In the genomic region with DNA sequence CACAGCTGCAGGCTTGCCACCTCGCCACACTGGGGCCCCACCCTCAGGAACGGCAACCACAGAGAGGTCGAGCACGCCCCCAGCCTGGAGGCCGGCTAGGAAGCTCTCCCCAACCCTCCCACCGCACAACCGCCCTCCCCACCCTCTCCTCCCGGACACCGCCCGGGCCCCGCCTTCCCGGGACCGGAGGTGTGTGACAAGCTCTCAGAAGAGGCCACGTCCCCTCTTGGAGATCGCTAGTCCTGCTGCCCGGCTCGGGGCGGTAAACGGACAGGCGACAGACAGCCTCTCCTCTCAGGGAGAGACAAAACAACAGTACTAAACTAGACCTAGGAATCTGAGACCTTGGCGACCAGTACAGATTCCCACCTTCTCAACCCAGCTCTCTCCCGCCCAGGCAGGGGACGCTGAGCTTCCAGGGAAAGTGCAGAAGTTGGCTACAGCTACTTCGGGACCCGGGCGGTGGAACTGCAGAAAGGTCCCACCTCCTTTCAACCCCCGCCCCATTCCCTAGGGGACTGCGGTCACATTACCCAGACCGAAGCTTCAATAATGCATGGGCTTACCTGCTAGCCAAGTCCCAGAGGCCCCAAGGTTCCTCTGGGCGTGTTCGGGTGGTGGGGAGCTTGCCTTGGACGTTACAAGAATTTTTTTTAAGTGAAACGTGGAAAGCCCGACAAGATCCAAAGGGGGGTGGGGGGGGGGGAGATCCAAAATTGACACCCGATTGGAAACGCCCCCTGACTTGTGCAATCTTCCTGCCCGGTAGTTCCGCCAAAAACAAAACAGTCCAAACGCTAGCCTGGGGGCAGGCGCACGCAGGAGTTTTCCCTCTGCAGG, we compare ENCODE assay signal across 7 mouse cellular contexts. TPM values are rescaled to one million over a fixed set of nuclear protein-coding genes. Genes with fewer than 3 reads are reported as not detected.
DNase-seq lines count a peak whose midpoint lies in the region; ATAC-seq and TF ChIP-seq lines count a peak whose summit lies in the region.

No protein-coding gene starts in this region.

- peak overlapping the region; percentile 72 for H3K4me3 ChIP-seq in forebrain, embryonic 13.5 days
- peak overlapping the region; percentile 67 for H3K4me3 ChIP-seq in limb, embryonic 12.5 days (replicated peaks)
- H3K4me3 ChIP-seq in midbrain, embryonic 13.5 days (replicated peaks), result peak overlapping the region; percentile 72

- no peaks in the 10 kb centered on the region for H3K36me3 ChIP-seq in forebrain, embryonic 13.5 days (ENCODE audit: poor library complexity, severe bottlenecking)
- no peaks in the 10 kb centered on the region for H3K36me3 ChIP-seq in limb, embryonic 12.5 days
- H3K36me3 ChIP-seq in midbrain, embryonic 13.5 days, result no peaks in the 10 kb centered on the region

- POLR2A ChIA-PET in Patski (lab: Charles Lee), result interaction anchor here (0.5 to 2.0 kb wide), 13 partner anchors 9 to 177 kb away, joined by 3 to 10 read pairs (median 5); no protein-coding TSS in a partner anchor

- ATAC-seq in Patski, result peak; percentile 71
- peak; percentile 66 for ATAC-seq in cerebellum, adult (ENCODE audit: insufficient number of reproducible peaks, low FRiP score, low TSS enrichment)
- peak; percentile 60 for ATAC-seq in forebrain, embryonic 13.5 days
- ATAC-seq in limb, embryonic 12.5 days (ENCODE audit: insufficient number of reproducible peaks, insufficient read depth, low FRiP score, low TSS enrichment, low read depth), result peak; percentile 81
- ATAC-seq in midbrain, embryonic 13.5 days, result peak; percentile 77

- CTCF ChIA-PET in Patski (lab: Charles Lee), result interaction anchor here (1.7 to 1.8 kb wide), 2 partner anchors 47 to 164 kb away, joined by 3 to 6 read pairs; no protein-coding TSS in a partner anchor

- H3K9me3 ChIP-seq in forebrain, embryonic 13.5 days (replicated peaks), result no peaks in the 10 kb centered on the region
- no peaks in the 10 kb centered on the region for H3K9me3 ChIP-seq in limb, embryonic 12.5 days
- no peaks in the 10 kb centered on the region for H3K9me3 ChIP-seq in midbrain, embryonic 13.5 days

- peak overlapping the region; percentile 76 for H3K9ac ChIP-seq in forebrain, embryonic 13.5 days
- peak overlapping the region; percentile 85 for H3K9ac ChIP-seq in limb, embryonic 12.5 days (replicated peaks)
- peak overlapping the region; percentile 71 for H3K9ac ChIP-seq in midbrain, embryonic 13.5 days (replicated peaks)

- in situ Hi-C loops in Patski (cut with MboI; ENCODE audit: low pct_unique_long_range_greater_than_20kb), result loop anchor here (5.0 kb wide), 2 partner anchors 129 to 176 kb away; no protein-coding TSS in a partner anchor

- H3K27me3 ChIP-seq in Patski, result no peaks in the 10 kb centered on the region
- 0 out of 2 replicates have a peak, but pooled peaks cover 2% of the 10 kb centered on the region for H3K27me3 ChIP-seq in forebrain, embryonic 13.5 days
- peaks cover 16% of the 10 kb centered on the region; the same call in 1 of the 2 replicates for H3K27me3 ChIP-seq in limb, embryonic 12.5 days
- H3K27me3 ChIP-seq in midbrain, embryonic 13.5 days, result peaks cover 12% of the 10 kb centered on the region; the same call in 1 of the 2 replicates

- WGBS in forebrain, embryonic 13.5 days, result under 1% methylated on average over 41 of the region's 41 CpGs
- under 1% methylated on average over 41 of the region's 41 CpGs for WGBS in limb, embryonic 12.5 days
- under 1% methylated on average over 35 of the region's 41 CpGs for WGBS in midbrain, embryonic 13.5 days

- no peak for TF ChIP-seq CTCF in Patski (IDR thresholded peaks at IDR 0.05)

- peak overlapping the region; percentile 65 for H3K27ac ChIP-seq in forebrain, embryonic 13.5 days
- H3K27ac ChIP-seq in limb, embryonic 12.5 days, result peak overlapping the region; percentile 93
- peak overlapping the region; percentile 51 for H3K27ac ChIP-seq in midbrain, embryonic 13.5 days

- DNase-seq in Patski (ENCODE audit: low read depth, low spot score), result no peak
- peak; percentile 80 for DNase-seq in heart, postnatal 4 days
- DNase-seq in spleen, postnatal 4 days (ENCODE audit: low spot score in 2 of 2), result peak; percentile 70 to 83

- H3K4me2 ChIP-seq in forebrain, embryonic 13.5 days, result peak overlapping the region; percentile 94
- peak overlapping the region; percentile 81 for H3K4me2 ChIP-seq in limb, embryonic 12.5 days
- H3K4me2 ChIP-seq in midbrain, embryonic 13.5 days (replicated peaks), result peak overlapping the region; percentile 95

- peaks cover 22% of the 10 kb centered on the region for H3K4me1 ChIP-seq in forebrain, embryonic 13.5 days
- peaks cover 12% of the 10 kb centered on the region for H3K4me1 ChIP-seq in limb, embryonic 12.5 days (replicated peaks)
- H3K4me1 ChIP-seq in midbrain, embryonic 13.5 days (replicated peaks), result peaks cover 23% of the 10 kb centered on the region

RNA-seq across cellular contexts. Expression of a gene that starts 0.8 kb away (rescaled TPM):
- polyA plus RNA-seq in Patski (2021), result 40.9 TPM
- 18.7 and 22.0 TPM in 2 replicates for polyA plus RNA-seq in forebrain, embryonic 13.5 days (2015; fragmentation: Nextera tagmentation; extraction: Ambion mirVana)
- total RNA-seq in heart, postnatal 4 days (2021), result 100 to 1,000 TPM in 1 of 2 experiments, 10 to 100 TPM in 1; 95.0 to 104 TPM
- polyA plus RNA-seq in limb, embryonic 12.5 days (2016; fragmentation: Nextera tagmentation; extraction: Ambion mirVana), result 59.1 and 62.1 TPM in 2 replicates
- polyA plus RNA-seq in midbrain, embryonic 13.5 days (2015; fragmentation: Nextera tagmentation; extraction: Ambion mirVana), result 21.9 and 23.6 TPM in 2 replicates
